Mouse (Mus musculus): ENCODE measurements at regions not wholly inside any gene's neighbourhood (a gene's known extent, or its start where the extent isn't known, plus 50 kb on each side); places are given as distances from the start of the nearest gene placed in this dataset.
"Not testable (repeated sequence)": the region's sequence is repeated elsewhere in the genome, so short reads cannot be mapped to it uniquely, and the experiment has no call there.

- POLR2A ChIA-PET: interaction anchor here in 2 of 4 experiments (0.8 to 5.6 kb wide), 10 partner anchors 10 to 195 kb away, joined by 3 to 44 read pairs (median 4); no protein-coding TSS in a partner anchor
- CTCF ChIA-PET: interaction anchor here in 1 of 4 experiments (1.0 kb wide), 1 partner anchor 126 kb away, joined by 3 read pairs; no protein-coding TSS in a partner anchor
Observed at GRCm38 (mm10) chr16:9005933-9006332, 176.0 kb downstream of the 1810013L24Rik start.

- ChIA-PET CTCF (interaction anchor here (0.6 to 1.7 kb wide), 22 partner anchors 14 to 1069 kb away, joined by 3 to 7 read pairs (median 3); partner anchors contain the start of gene Grin2a (in 1 of the 4)), POLR2A (interaction anchor here (0.5 to 5.6 kb wide), 46 partner anchors 12 to 708 kb away, joined by 3 to 44 read pairs (median 4); no protein-coding TSS in a partner anchor)
Observed at GRCm38 (mm10) chr16:9009361-9010083, 179.6 kb downstream of the 1810013L24Rik start.

- POLR2A ChIA-PET: interaction anchor here in 3 of 4 experiments (1.1 to 5.6 kb wide), 7 partner anchors 73 to 148 kb away, joined by 3 to 44 read pairs (median 5); no protein-coding TSS in a partner anchor
- CTCF ChIA-PET: interaction anchor here in 2 of 4 experiments (0.8 to 1.1 kb wide), 3 partner anchors 127 to 982 kb away, joined by 3 read pairs; no protein-coding TSS in a partner anchor
Observed at GRCm38 (mm10) chr16:9011077-9011476, 181.2 kb downstream of the 1810013L24Rik start.

GRCm38 (mm10) chr16:9011691-9012090, 181.8 kb downstream of the 1810013L24Rik start:
- ChIA-PET CTCF (interaction anchor here in 3 of 4 experiments (0.6 to 0.9 kb wide), 3 partner anchors 128 to 981 kb away, joined by 3 read pairs; no protein-coding TSS in a partner anchor), POLR2A (interaction anchor here in 2 of 4 experiments (1.1 to 3.2 kb wide), 5 partner anchors 82 to 147 kb away, joined by 3 to 9 read pairs (median 4); no protein-coding TSS in a partner anchor)

- POLR2A ChIA-PET: interaction anchor here in 3 of 4 experiments (0.5 to 2.6 kb wide), 29 partner anchors 9 to 1341 kb away, joined by 3 to 13 read pairs (median 4); partner anchors contain the start of gene Carhsp1 (in 1 of the 3)
Observed at GRCm38 (mm10) chr16:9016040-9016761, 186.3 kb downstream of the 1810013L24Rik start.

GRCm38 (mm10) chr16:9016762-9017086, 186.8 kb downstream of the 1810013L24Rik start:
- POLR2A ChIA-PET: interaction anchor here in 3 of 4 experiments (0.6 to 2.6 kb wide), 28 partner anchors 10 to 924 kb away, joined by 3 to 13 read pairs (median 4); partner anchors contain the start of gene Carhsp1 (in 1 of the 3)
- CTCF ChIA-PET: interaction anchor here in 1 of 4 experiments (1.0 kb wide), 1 partner anchor 67 kb away, joined by 4 read pairs; no protein-coding TSS in a partner anchor

More at GRCm38 (mm10) chr16:9016040-9016761, 186.3 kb downstream of the 1810013L24Rik start:
- CTCF ChIA-PET: interaction anchor here in 2 of 4 experiments (0.7 to 1.0 kb wide), 2 partner anchors 67 to 132 kb away, joined by 3 to 4 read pairs; no protein-coding TSS in a partner anchor

- POLR2A ChIA-PET: interaction anchor here in 2 of 4 experiments (1.0 to 1.9 kb wide), 5 partner anchors 11 to 359 kb away, joined by 3 to 4 read pairs (median 4); partner anchors contain the start of gene Carhsp1 (in 1 of the 2)
- CTCF ChIA-PET: interaction anchor here in 1 of 4 experiments (0.7 kb wide), 1 partner anchor 147 kb away, joined by 3 read pairs; no protein-coding TSS in a partner anchor
Observed at GRCm38 (mm10) chr16:9030717-9031116, 200.8 kb downstream of the 1810013L24Rik start.

GRCm38 (mm10) chr16:9043271-9043670, 213.4 kb downstream of the 1810013L24Rik start:
- ChIA-PET CTCF (no interaction called here), POLR2A (interaction anchor here in 2 of 4 experiments (0.9 to 1.4 kb wide), 3 partner anchors 27 to 93 kb away, joined by 3 read pairs; no protein-coding TSS in a partner anchor)

- CTCF ChIA-PET: interaction anchor here in 2 of 4 experiments (0.6 to 0.7 kb wide), 2 partner anchors 24 to 52 kb away, joined by 3 to 6 read pairs; no protein-coding TSS in a partner anchor
- POLR2A ChIA-PET: interaction anchor here in 2 of 4 experiments (1.2 to 1.8 kb wide), 4 partner anchors 9 to 27 kb away, joined by 3 to 4 read pairs (median 3); no protein-coding TSS in a partner anchor
Observed at GRCm38 (mm10) chr16:9046864-9047263, 217.0 kb downstream of the 1810013L24Rik start.

GRCm38 (mm10) chr16:9054415-9054814, 224.5 kb downstream of the 1810013L24Rik start:
- ChIA-PET POLR2A (interaction anchor here in 3 of 4 experiments (0.9 to 2.8 kb wide), 9 partner anchors 8 to 78 kb away, joined by 3 to 19 read pairs (median 4); no protein-coding TSS in a partner anchor), CTCF (interaction anchor here in 1 of 4 experiments (0.6 kb wide), 1 partner anchor 197 kb away, joined by 3 read pairs; no protein-coding TSS in a partner anchor)

GRCm38 (mm10) chr16:9056430-9056829, 226.5 kb downstream of the 1810013L24Rik start:
- POLR2A ChIA-PET: interaction anchor here in 2 of 4 experiments (1.4 to 2.8 kb wide), 3 partner anchors 10 to 36 kb away, joined by 4 to 19 read pairs (median 4); no protein-coding TSS in a partner anchor
- CTCF ChIA-PET: interaction anchor here in 1 of 4 experiments (0.7 kb wide), 1 partner anchor 144 kb away, joined by 6 read pairs; no protein-coding TSS in a partner anchor

GRCm38 (mm10) chr16:9071526-9071925, 241.6 kb downstream of the 1810013L24Rik start:
- POLR2A ChIA-PET: interaction anchor here in 3 of 4 experiments (0.8 to 5.3 kb wide), 34 partner anchors 8 to 250 kb away, joined by 3 to 84 read pairs (median 6); no protein-coding TSS in a partner anchor
- CTCF ChIA-PET: interaction anchor here in 2 of 4 experiments (0.5 to 1.0 kb wide), 3 partner anchors 9 to 24 kb away, joined by 3 read pairs; no protein-coding TSS in a partner anchor

GRCm38 (mm10) chr16:9071956-9072355, 242.1 kb downstream of the 1810013L24Rik start:
- CTCF ChIA-PET: not testable (repeated sequence)
- POLR2A ChIA-PET: interaction anchor here in 3 of 4 experiments (0.9 to 5.3 kb wide), 35 partner anchors 9 to 250 kb away, joined by 3 to 84 read pairs (median 6); no protein-coding TSS in a partner anchor

GRCm38 (mm10) chr16:9074295-9074694, 244.4 kb downstream of the 1810013L24Rik start:
- ChIA-PET POLR2A (interaction anchor here in 3 of 4 experiments (0.6 to 5.3 kb wide), 16 partner anchors 10 to 1392 kb away, joined by 3 to 84 read pairs (median 4); no protein-coding TSS in a partner anchor), CTCF (interaction anchor here in 2 of 4 experiments (0.6 to 1.0 kb wide), 2 partner anchors 12 to 193 kb away, joined by 3 to 8 read pairs; no protein-coding TSS in a partner anchor)

- CTCF ChIA-PET: no interaction called here
- POLR2A ChIA-PET: interaction anchor here in 2 of 4 experiments (0.6 to 1.5 kb wide), 4 partner anchors 59 to 1688 kb away, joined by 3 to 8 read pairs (median 3); no protein-coding TSS in a partner anchor
Observed at GRCm38 (mm10) chr16:9077451-9077850, 247.6 kb downstream of the 1810013L24Rik start.

GRCm38 (mm10) chr16:9078405-9078942, 248.6 kb downstream of the 1810013L24Rik start:
- ChIA-PET POLR2A (interaction anchor here in 2 of 4 experiments (0.6 to 1.5 kb wide), 3 partner anchors 71 to 1687 kb away, joined by 3 to 8 read pairs (median 3); no protein-coding TSS in a partner anchor), CTCF (interaction anchor here in 1 of 4 experiments (0.5 kb wide), 1 partner anchor 544 kb away, joined by 4 read pairs; no protein-coding TSS in a partner anchor)

GRCm38 (mm10) chr16:9083040-9083439, 253.1 kb downstream of the 1810013L24Rik start:
- ChIA-PET CTCF (interaction anchor here in 1 of 4 experiments (1.5 kb wide), 1 partner anchor 67 kb away, joined by 4 read pairs; no protein-coding TSS in a partner anchor), POLR2A (interaction anchor here in 3 of 4 experiments (0.6 to 4.2 kb wide), 15 partner anchors 9 to 295 kb away, joined by 3 to 45 read pairs (median 11); no protein-coding TSS in a partner anchor)

Measured in embryonic stem cell, embryonic (primary cell).